Mouse (Mus musculus): Measurements from ENCODE around the gene Mtch2. TPM values are rescaled to one million over a fixed set of nuclear protein-coding genes. Genes with fewer than 3 reads are reported as not detected.

Gene Mtch2
- polyA plus RNA-seq, 1 experiment from 2014 or later, result 260 TPM

DNA sequence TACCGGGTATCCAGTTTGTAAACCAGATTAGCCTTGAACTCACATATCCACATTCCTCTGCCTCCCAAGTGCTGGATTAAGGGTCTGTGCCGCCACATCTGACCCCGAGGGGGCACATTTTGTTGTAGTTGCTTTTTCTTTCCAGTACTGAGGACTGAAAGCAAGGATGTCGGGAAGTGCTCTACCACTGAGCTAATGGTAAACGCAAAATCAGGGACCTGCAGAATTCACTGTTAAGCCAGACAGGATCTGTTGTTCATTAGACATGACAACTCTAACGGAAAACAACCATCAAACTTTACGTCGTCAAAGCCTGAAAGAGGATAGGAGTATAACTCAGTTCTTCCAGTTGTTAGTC is 379 bp upstream of the Mtch2 start:
- H3K4me3 ChIP-seq (ENCODE audit: low read depth, low read length), result peak overlapping the region; percentile 73
- H3K36me3 ChIP-seq (ENCODE audit: control insufficient read depth, insufficient read depth, low read length), result peaks cover 10% of the 10 kb centered on the region
- no peaks in the 10 kb centered on the region for H3K9me3 ChIP-seq (ENCODE audit: control insufficient read depth, low read length)
- H3K9ac ChIP-seq (ENCODE audit: low read length), result peak overlapping the region; percentile 83
- peaks cover 11% of the 10 kb centered on the region; the same call in 1 of the 2 replicates for H3K4me1 ChIP-seq (ENCODE audit: control insufficient read depth, insufficient read depth, low read length)
- peak overlapping the region; percentile 35; the same call in 1 of the 2 replicates for H3K27ac ChIP-seq (ENCODE audit: low read depth, low read length)
- 3% methylated on average over 8 of the region's 8 CpGs for WGBS
- peak overlapping the region; percentile 59 for H3K4me2 ChIP-seq
- no peaks in the 10 kb centered on the region for H3K27me3 ChIP-seq (ENCODE audit: control insufficient read depth, insufficient read depth, low read length)
- DNase-seq (ENCODE audit: low spot score, missing footprints) (no peak), ATAC-seq (ENCODE audit: low FRiP score) (no peak; the same call in 1 of the 2 replicates)

DNA sequence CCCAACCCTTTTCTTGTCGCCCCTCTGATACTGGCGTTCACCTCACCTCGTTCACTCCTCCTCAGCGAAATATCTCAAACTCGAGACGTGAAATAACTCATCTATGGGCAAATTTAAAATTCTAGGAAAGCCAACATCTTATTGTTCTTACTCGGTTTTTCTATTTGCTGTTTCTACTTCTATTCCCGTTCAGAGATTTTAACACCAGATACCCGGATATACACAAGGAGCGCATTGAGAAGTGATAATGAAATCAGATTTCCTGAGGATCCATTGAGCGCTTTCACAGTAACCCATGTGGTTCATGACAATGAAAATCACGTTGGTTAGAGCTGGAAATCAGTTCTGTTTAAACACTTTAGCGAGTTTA is 711 bp downstream of the Mtch2 start:
- H3K4me3 ChIP-seq (ENCODE audit: low read depth, low read length), result peak overlapping the region; percentile 73
- H3K36me3 ChIP-seq (ENCODE audit: control insufficient read depth, insufficient read depth, low read length), result peaks cover 10% of the 10 kb centered on the region
- 2% methylated on average over 13 of the region's 13 CpGs for WGBS
- peaks cover 11% of the 10 kb centered on the region; the same call in 1 of the 2 replicates for H3K4me1 ChIP-seq (ENCODE audit: control insufficient read depth, insufficient read depth, low read length)
- no peaks in the 10 kb centered on the region for H3K27me3 ChIP-seq (ENCODE audit: control insufficient read depth, insufficient read depth, low read length)
- DNase-seq (ENCODE audit: low spot score, missing footprints) (peak; percentile 96), ATAC-seq (ENCODE audit: low FRiP score) (no peak)
- no peaks in the 10 kb centered on the region for H3K9me3 ChIP-seq (ENCODE audit: control insufficient read depth, low read length)
- peak overlapping the region; percentile 83 for H3K9ac ChIP-seq (ENCODE audit: low read length)
- peak overlapping the region; percentile 56 for H3K4me2 ChIP-seq
- H3K27ac ChIP-seq (ENCODE audit: low read depth, low read length), result peak overlapping the region; percentile 60; the same call in 1 of the 2 replicates

DNA sequence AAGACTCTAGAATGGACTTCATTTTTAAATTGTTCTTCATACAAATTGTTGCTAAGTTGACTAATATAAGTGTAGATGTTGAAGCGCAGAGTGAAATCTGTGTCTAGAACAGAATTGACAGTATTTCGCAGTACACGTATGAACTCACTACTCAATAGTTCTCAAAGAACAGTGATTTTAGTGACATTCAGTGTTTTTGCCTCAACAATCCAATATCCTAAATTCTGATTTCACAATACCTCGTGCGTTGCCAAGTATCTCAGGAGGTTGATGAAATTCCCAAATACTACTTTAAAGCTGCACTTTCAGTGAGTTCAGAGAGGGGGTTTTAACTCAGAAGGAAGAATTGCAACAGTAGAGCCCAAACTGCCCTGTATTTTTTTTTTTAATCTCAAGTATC is 1.4 kb downstream of the Mtch2 start:
- DNase-seq (ENCODE audit: low spot score, missing footprints) (no peak), ATAC-seq (ENCODE audit: low FRiP score) (no peak)
- H3K4me1 ChIP-seq (ENCODE audit: control insufficient read depth, insufficient read depth, low read length), result peaks cover 11% of the 10 kb centered on the region; the same call in 1 of the 2 replicates
- H3K9ac ChIP-seq (ENCODE audit: low read length), result no peak overlapping the region; the same call in 1 of the 2 replicates
- peak overlapping the region; percentile 56 for H3K4me2 ChIP-seq
- peaks cover 10% of the 10 kb centered on the region for H3K36me3 ChIP-seq (ENCODE audit: control insufficient read depth, insufficient read depth, low read length)
- 91% methylated on average over 5 of the region's 5 CpGs for WGBS
- no peaks in the 10 kb centered on the region for H3K9me3 ChIP-seq (ENCODE audit: control insufficient read depth, low read length)
- no peak overlapping the region for H3K27ac ChIP-seq (ENCODE audit: low read depth, low read length)
- H3K4me3 ChIP-seq (ENCODE audit: low read depth, low read length), result peak overlapping the region; percentile 73
- H3K27me3 ChIP-seq (ENCODE audit: control insufficient read depth, insufficient read depth, low read length), result no peaks in the 10 kb centered on the region

DNA sequence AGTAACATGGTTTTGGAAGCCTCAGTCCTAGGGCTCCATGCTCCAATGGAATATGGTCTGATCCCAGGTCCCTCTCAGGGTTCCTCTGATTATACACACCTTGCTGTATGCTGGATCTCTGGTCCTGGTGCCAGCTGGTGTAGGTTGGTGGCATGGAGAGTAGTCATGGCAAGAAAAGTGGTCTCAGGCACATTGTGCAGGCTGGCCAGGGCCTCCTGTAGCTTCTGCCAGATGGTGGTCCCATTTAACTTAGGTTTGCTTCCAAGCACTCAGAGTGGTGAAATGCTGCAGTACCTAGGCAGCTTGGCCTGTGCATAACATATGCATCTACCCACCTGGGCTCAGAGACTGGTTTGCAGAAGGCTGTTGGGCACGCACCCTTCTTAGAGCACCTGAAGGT is 3.4 kb downstream of the Mtch2 start:
- no peak overlapping the region for H3K27ac ChIP-seq (ENCODE audit: low read depth, low read length)
- ATAC-seq (ENCODE audit: low FRiP score), result no peak
- no peaks in the 10 kb centered on the region for H3K27me3 ChIP-seq (ENCODE audit: control insufficient read depth, insufficient read depth, low read length)
- 100% methylated on average over 1 of the region's 1 CpGs for WGBS
- H3K4me3 ChIP-seq (ENCODE audit: low read depth, low read length), result no peak overlapping the region
- no peak for DNase-seq (ENCODE audit: low spot score, missing footprints)
- H3K9me3 ChIP-seq (ENCODE audit: control insufficient read depth, low read length), result no peaks in the 10 kb centered on the region
- peaks cover 10% of the 10 kb centered on the region for H3K36me3 ChIP-seq (ENCODE audit: control insufficient read depth, insufficient read depth, low read length)
- H3K4me1 ChIP-seq (ENCODE audit: control insufficient read depth, insufficient read depth, low read length), result peaks cover 11% of the 10 kb centered on the region; the same call in 1 of the 2 replicates
- H3K9ac ChIP-seq (ENCODE audit: low read length), result no peak overlapping the region
- no peak overlapping the region for H3K4me2 ChIP-seq

DNA sequence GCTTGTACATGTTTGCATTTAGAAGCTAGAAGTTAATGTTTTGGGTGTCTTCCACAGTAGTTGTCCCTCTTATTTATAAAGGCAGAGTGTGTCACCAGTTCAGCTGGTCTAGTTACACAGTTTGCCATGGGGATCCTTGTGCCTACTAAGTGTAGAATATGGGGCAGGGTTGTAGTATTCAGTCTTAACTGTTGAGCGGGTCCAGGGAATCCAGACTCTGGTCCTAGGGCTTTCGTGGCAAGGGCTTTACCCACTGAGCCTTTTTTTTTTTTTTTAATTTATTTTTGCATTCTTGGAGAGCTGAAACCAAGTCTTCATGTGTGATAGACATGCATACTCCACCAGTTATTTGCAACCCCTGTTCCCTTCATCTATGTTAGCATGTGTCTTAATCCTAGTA is 14.5 kb downstream of the Mtch2 start:
- Histone ChIP-seq H3K9me3 (ENCODE audit: control insufficient read depth, low read length) (no peaks in the 10 kb centered on the region), H3K36me3 (ENCODE audit: control insufficient read depth, insufficient read depth, low read length) (peaks cover 16% of the 10 kb centered on the region)

DNA sequence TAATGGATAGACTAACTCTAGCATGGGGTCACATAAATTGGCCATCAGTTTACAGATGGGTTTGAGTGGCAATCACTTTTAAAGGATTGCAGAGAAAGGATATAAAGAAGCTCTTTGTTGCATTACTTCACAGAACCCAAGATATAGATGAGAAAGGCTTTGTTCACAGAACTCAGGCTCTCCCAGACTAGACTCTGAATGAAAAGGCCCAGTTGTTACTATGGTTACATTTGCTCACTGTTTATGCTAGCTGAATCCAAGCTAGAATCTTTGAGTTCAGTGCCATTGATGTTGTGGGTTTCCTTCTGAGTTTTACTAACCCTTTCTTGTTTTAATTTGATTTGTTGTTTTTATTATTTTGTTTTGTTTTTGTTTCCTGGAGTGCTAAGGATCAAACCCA is 17.2 kb downstream of the Mtch2 start:
- no peak overlapping the region for H3K9ac ChIP-seq (ENCODE audit: low read length)
- DNase-seq (ENCODE audit: low spot score, missing footprints) (no peak), ATAC-seq (ENCODE audit: low FRiP score) (0 out of 2 replicates have a peak, but pooled peaks have one; percentile 61)
- no peaks in the 10 kb centered on the region for H3K27me3 ChIP-seq (ENCODE audit: control insufficient read depth, insufficient read depth, low read length)
- no peak overlapping the region for H3K4me2 ChIP-seq
- no peaks in the 10 kb centered on the region for H3K4me1 ChIP-seq (ENCODE audit: control insufficient read depth, insufficient read depth, low read length)
- peaks cover 13% of the 10 kb centered on the region for H3K36me3 ChIP-seq (ENCODE audit: control insufficient read depth, insufficient read depth, low read length)
- no peak overlapping the region for H3K4me3 ChIP-seq (ENCODE audit: low read depth, low read length)
- H3K9me3 ChIP-seq (ENCODE audit: control insufficient read depth, low read length), result no peaks in the 10 kb centered on the region
- no peak overlapping the region for H3K27ac ChIP-seq (ENCODE audit: low read depth, low read length)

More for the DNA sequence above, 14.5 kb downstream of the Mtch2 start:
- Histone ChIP-seq H3K4me3 (ENCODE audit: low read depth, low read length) (no peak overlapping the region), H3K27ac (ENCODE audit: low read depth, low read length) (no peak overlapping the region), H3K9ac (ENCODE audit: low read length) (no peak overlapping the region), H3K4me1 (ENCODE audit: control insufficient read depth, insufficient read depth, low read length) (no peaks in the 10 kb centered on the region), H3K27me3 (ENCODE audit: control insufficient read depth, insufficient read depth, low read length) (no peaks in the 10 kb centered on the region), H3K4me2 (no peak overlapping the region)
- no peak for ATAC-seq (ENCODE audit: low FRiP score)
- WGBS, result 96% methylated on average over 2 of the region's 2 CpGs
- peak; percentile 68 for DNase-seq (ENCODE audit: low spot score, missing footprints)

DNA sequence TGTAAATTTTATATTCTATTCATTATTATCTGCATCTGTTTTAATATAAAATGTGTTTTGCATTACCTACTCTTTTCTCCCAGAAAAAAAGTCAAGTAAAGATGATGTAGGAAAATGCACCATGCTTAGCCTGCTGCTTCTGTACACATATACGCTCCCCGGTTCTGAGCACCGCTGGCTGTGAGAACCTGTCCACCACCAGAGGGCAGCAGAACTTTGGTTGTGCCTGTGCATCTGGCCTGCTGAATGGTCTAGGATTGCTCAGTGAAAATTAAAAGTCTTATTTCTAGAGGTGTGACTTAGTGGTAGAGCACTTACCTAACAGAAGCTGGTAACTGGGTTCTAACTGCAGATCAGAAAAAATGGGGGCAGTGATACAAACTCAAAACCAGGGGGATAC is 19.6 kb downstream of the Mtch2 start:
- Histone ChIP-seq H3K9me3 (ENCODE audit: control insufficient read depth, low read length) (no peaks in the 10 kb centered on the region), H3K27ac (ENCODE audit: low read depth, low read length) (no peak overlapping the region), H3K9ac (ENCODE audit: low read length) (no peak overlapping the region), H3K4me2 (no peak overlapping the region), H3K36me3 (ENCODE audit: control insufficient read depth, insufficient read depth, low read length) (peaks cover 6% of the 10 kb centered on the region; the same call in 1 of the 2 replicates), H3K27me3 (ENCODE audit: control insufficient read depth, insufficient read depth, low read length) (no peaks in the 10 kb centered on the region), H3K4me3 (ENCODE audit: low read depth, low read length) (no peak overlapping the region), H3K4me1 (ENCODE audit: control insufficient read depth, insufficient read depth, low read length) (no peaks in the 10 kb centered on the region)
- 27% methylated on average over 3 of the region's 3 CpGs for WGBS
- DNase-seq (ENCODE audit: low spot score, missing footprints), result peak; percentile 94
- peak; percentile 88 for ATAC-seq (ENCODE audit: low FRiP score)

DNA sequence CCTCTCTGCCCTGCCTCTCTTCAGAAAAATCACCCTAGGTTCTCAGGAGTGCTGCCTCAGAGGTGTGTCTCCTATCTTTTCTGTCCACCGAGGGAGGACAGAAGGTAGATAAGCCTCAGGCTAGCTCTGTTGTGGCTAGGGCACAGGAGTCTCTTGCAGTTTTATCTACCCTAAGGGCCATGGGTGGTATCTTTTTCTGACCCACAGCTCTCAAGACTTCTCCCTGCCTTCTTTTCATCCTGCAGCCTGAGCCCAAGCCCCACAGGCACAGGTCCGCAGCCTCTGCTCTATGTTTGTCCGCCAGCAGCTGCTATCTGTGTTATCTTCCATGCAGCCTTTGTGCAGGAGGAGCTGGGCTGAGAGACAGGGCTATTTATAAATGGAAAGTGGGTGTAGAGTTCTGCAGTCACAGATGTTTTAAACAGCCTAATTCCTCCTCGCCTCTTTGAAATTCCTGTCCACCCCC is 23.2 kb downstream of the Mtch2 start:
- Histone ChIP-seq H3K36me3 (ENCODE audit: control insufficient read depth, insufficient read depth, low read length) (peaks cover 4% of the 10 kb centered on the region; the same call in 1 of the 2 replicates), H3K4me1 (ENCODE audit: control insufficient read depth, insufficient read depth, low read length) (no peaks in the 10 kb centered on the region), H3K9ac (ENCODE audit: low read length) (no peak overlapping the region; the same call in 1 of the 2 replicates), H3K27me3 (ENCODE audit: control insufficient read depth, insufficient read depth, low read length) (no peaks in the 10 kb centered on the region), H3K4me2 (no peak overlapping the region), H3K4me3 (ENCODE audit: low read depth, low read length) (no peak overlapping the region), H3K9me3 (ENCODE audit: control insufficient read depth, low read length) (no peaks in the 10 kb centered on the region), H3K27ac (ENCODE audit: low read depth, low read length) (peak overlapping the region; percentile 30; the same call in 1 of the 2 replicates)
- WGBS, result 61% methylated on average over 4 of the region's 4 CpGs
- DNase-seq (ENCODE audit: low spot score, missing footprints) (no peak), ATAC-seq (ENCODE audit: low FRiP score) (no peak)

DNA sequence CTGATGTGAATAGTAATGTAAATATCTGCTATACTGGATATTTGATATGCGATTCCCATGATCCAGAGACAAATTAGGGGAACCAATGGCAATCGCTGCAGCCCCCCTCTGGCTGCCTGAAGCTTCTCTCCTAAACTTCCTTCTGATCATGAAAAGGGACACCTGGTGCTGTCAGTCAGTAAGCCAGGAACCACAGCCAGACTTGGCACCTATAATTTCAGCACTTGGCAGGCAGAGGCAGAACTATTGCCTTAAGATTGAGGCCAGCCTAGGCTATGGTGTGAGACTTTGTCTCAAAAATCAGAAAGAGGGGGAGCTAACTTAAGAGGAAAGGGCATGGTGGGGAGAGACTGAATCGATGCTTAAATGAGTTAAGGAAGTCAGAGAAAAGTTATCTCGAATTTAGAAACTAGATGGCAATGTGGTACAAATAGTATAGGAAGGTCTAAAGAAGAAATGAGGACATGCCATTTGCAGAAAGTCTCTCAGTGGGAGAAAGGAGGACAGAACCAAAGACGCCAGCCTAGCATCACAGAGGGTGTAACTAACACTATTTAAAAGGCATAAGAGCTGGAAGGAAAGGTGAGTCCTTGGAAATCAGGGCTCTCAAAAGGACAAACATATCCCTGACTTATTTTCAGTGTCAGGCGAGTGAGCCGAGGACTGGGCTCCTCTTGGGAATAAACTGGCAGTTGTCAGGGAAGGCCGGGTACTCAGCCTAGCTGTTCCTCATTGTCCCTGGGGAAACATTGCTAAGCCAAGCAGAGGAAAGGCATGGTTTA is 24.4 kb downstream of the Mtch2 start:
- H3K9ac ChIP-seq (ENCODE audit: low read length), result no peak overlapping the region
- WGBS, result 77% methylated on average over 8 of the region's 8 CpGs

More for the DNA sequence above, 24.4 kb downstream of the Mtch2 start:
- no peak overlapping the region for H3K4me2 ChIP-seq
- DNase-seq (ENCODE audit: low spot score, missing footprints) (no peak), ATAC-seq (ENCODE audit: low FRiP score) (no peak)
- no peaks in the 10 kb centered on the region for H3K4me1 ChIP-seq (ENCODE audit: control insufficient read depth, insufficient read depth, low read length)
- no peak overlapping the region for H3K4me3 ChIP-seq (ENCODE audit: low read depth, low read length)
- H3K27ac ChIP-seq (ENCODE audit: low read depth, low read length), result peak overlapping the region; percentile 20
- no peaks in the 10 kb centered on the region for H3K9me3 ChIP-seq (ENCODE audit: control insufficient read depth, low read length)
- H3K27me3 ChIP-seq (ENCODE audit: control insufficient read depth, insufficient read depth, low read length), result no peaks in the 10 kb centered on the region
- no peaks in the 10 kb centered on the region for H3K36me3 ChIP-seq (ENCODE audit: control insufficient read depth, insufficient read depth, low read length)

All from midbrain, embryonic 11.5 days (tissue).